Mouse (Mus musculus): ENCODE data around the gene Tax1bp3. TPM values are rescaled to one million over a fixed set of nuclear protein-coding genes. Genes with fewer than 3 reads are reported as not detected.

The Tax1bp3 gene
- 116 and 119 TPM in 2 replicates for polyA plus RNA-seq (2015; fragmentation: Nextera tagmentation; extraction: Ambion mirVana)

GRCm38 (mm10) chr11:73176608-73177508 lies at the start of gene Tax1bp3, which contains the start of gene Emc6:
Gene Tax1bp3 (plus strand): TSS chr11:73177083.
Gene Emc6 (minus strand): TSS chr11:73177037.
- DNase-seq (ENCODE audit: low spot score), result peak; percentile 98

DNA sequence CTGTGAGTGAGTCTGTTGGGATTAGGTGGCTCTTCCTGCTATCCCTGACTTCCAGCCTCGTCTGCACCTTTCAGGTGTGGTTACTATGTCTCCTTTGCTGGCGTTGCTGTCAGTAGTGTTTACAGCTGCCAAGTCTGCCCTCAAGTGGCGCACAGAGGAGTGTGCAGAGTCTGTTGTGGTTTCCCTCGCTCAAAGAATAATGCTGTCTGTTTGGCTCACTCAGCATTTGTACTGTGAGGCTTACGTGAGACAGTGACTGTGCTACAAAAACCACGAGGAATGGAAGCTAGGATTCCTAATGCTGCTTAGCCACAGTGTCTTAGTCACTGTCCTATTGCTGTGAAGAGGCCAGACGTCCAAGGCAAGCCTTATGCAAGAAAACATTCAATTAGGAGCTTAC lies 45.9 kb upstream of the Tax1bp3 start:
- DNase-seq (ENCODE audit: low spot score), result peak; percentile 77

GRCm38 (mm10) chr11:73132999-73133398 lies 43.9 kb upstream of the Tax1bp3 start:
- DNase-seq (ENCODE audit: low spot score), result no peak

GRCm38 (mm10) chr11:73134222-73134621 lies 42.7 kb upstream of the Tax1bp3 start:
- no peak for DNase-seq (ENCODE audit: low spot score)

- DNase-seq (ENCODE audit: low spot score), result peak; percentile 39
Observed at GRCm38 (mm10) chr11:73136587-73136986, 40.3 kb upstream of the Tax1bp3 start.

DNA sequence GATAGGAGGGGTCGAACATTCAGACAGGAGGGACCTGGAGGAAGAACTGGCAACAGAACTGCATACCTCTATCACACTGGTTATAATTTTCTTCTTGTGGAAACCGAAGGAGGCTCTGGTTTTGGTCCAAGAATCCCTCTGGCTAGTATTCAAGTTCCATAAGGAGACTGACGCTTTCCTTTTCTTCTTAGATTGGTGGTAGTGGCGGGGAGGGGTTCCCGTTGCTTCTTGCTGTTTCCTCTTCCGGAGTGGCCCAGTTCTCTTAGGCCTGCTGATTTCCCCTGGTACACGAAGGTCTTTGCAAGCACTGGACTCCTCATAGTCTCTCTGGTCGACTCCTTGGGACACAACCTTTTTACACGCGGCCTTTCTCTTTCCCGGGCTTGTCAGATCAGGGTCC lies 39.8 kb upstream of the Tax1bp3 start:
- DNase-seq (ENCODE audit: low spot score), result peak; percentile 14

DNA sequence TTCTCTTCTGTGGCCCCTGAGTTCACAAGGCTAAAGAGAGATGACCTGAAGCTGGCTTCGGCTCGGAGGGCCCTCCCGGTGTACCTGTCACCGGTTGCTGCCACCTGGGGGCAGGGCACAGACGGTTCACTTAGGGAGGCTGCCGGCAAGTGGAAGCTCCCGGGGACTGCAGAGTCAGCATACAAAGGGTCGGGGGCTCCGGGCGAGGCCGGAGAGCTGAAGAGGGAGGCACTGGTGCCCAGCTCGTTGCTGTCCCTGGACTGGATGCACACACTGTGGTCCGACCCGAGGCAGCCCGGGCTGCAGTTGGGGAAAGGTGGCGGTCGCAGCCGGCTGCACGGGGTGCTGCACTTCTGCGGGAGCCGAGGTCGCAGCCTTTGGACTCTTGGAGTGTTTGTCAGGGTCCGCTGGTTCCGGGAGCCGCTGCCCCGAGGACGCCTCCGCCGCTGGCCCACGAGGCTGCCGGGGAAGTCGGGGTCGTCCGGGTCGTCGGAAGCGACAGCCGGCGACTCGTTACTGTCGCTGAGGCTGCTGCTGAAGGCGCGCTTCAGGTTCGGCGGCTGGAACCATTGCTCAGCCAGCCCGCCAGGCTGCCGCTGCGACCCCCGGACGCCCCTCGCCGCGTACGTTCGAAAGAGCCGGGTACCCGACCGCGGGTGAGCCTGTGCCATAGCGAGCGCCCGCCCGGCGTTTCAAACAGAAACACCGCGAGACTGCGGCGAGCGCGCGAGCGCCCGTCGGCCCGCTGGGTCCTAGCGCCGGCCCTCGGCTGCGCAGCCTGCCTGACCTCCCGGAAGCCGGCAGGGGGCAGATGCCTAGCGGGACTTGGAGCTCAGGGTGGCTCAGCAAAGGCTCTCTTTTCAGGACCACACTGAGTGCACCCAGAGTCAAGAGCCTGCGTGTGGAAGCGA lies 39.0 kb upstream of the Tax1bp3 start, which contains the start of gene Haspin:
TSS of gene Haspin (minus strand) at position 704 of the 911 bp plus-strand sequence.
- peak; percentile 94 for DNase-seq (ENCODE audit: low spot score)

DNA sequence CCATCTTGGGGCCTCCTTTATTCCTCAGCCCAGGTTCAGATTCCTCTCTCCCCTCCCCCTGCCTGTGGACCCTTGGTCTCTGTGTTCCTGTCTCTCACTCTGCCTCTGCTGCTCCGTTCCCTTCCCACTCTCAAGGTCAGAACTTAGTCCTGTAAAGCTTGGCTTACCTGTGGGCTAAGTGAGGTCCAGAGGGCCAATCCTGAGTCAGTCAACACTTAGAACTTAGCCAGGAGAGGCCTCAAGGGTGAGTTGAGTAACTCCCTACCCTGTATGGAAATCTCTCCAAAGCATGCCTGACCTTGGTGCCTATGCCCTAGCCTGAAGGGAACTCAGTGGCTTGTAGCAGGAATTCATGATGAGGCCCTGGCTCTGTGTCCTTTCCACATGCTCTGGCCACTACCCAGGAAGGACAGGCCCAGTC lies 32.6 kb upstream of the Tax1bp3 start:
- DNase-seq (ENCODE audit: low spot score), result no peak

DNA sequence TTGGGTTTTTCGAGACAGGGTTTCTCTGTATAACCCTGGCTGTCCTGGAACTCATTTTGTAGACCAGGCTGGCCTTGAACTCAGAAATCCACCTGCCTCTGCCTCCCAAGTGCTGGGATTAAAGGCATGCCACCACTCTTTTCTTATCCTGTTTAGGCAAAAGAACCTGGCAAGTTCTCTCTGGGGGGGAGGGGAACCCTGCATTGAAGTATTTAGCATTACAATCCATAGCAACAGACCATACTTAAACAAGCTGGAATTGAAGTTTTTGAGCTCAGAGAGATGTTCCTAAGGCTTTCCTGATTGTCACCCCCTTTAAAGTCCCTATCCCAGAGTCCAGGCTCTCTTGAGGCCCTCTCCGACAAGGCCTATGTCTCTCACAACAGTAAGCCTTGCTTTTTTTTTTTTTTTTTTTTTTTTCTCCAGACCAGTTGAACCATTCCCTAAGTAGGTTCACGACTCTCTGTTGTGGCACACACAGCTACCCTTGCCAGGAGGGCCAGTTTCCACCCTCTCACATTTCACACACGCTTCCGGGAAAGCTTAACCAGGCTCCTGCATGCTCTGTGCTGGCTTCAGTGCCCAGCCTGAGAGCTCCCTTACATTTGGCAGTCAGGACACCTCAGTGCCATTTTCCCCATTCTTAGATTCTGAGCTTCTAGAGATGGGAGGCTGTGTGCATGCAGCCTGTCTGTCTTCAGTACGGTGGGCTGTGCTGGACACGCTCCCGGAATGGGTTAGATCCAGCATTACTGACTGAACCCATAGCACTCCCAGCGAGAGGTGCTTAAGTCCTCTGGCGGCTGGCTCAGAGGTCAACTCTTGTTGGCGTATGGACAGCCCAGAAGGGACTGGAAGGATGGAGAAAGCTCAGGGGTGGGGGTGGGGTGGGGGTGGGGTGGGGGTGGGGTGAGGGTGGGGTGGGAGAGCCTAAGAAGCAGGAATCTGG lies 30.6 kb upstream of the Tax1bp3 start:
- no peak for DNase-seq (ENCODE audit: low spot score)

- no peak for DNase-seq (ENCODE audit: low spot score)
Observed at GRCm38 (mm10) chr11:73146975-73147365, 29.9 kb upstream of the Tax1bp3 start.

DNA sequence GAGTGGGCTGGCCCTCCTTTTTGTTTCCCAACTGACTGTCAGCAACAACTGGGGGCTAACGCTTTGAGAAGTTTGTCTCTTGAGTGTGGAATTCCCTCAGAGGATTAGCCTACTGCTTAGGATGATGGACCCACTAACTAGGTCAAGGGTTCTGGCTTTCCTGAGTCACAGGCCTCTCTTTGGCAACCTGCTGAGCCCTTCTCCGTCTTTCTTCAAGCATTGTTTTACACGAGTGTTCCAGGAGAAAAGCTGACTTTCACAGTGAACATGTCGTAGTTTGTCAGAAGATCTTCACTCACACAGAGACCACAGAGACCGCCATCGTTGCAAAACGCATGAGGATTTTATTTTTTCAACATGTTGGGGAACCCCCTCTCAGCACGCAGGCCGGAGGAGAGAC lies 28.7 kb upstream of the Tax1bp3 start:
- no peak for DNase-seq (ENCODE audit: low spot score)

- DNase-seq (ENCODE audit: low spot score), result no peak
Observed at GRCm38 (mm10) chr11:73155071-73155470, 21.8 kb upstream of the Tax1bp3 start.

DNA sequence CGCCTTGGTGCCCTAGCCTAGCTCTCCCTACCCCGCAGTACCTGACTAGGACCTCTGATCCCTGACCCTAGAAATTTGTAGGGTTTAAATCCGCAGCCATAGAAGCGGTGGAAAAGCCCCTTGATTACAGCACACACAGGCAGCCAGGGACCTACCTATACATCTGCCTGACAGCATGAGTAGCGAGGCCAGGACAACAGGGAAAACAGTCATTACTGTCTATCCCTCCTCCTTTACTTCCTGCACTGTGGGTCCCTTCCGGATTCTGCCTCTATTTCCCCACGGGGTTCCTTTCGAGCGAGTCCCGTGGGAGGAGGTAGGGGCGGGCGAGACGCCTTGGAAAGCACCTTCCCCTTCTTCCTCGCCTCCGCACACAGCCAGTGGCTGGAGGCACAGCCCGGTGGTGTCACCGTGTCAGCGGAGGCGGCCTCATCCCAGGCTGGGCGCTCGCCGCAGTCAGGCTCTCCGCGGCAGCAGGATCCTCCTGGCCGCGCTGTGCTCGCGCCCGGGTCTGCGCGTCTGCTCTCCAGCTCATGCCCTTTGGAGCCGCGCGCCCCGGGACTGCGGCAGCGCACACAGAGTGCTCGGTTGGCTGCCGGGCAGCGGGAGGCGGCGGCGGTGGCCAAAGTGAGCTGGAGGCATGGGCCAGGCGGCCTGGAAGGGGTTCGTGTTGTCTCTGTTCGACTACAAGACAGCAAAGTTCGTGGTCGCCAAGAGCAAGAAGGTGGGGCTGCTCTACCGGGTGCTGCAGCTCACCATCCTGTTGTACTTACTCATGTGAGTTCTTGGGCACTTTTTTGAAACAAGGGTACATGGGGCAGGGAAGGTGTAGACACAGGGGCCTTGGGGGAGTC lies 16.7 kb upstream of the Tax1bp3 start, which contains the start of gene P2rx5:
TSS of gene P2rx5 (plus strand) at position 465 of the 854 bp plus-strand sequence.
- DNase-seq (ENCODE audit: low spot score), result no peak

DNA sequence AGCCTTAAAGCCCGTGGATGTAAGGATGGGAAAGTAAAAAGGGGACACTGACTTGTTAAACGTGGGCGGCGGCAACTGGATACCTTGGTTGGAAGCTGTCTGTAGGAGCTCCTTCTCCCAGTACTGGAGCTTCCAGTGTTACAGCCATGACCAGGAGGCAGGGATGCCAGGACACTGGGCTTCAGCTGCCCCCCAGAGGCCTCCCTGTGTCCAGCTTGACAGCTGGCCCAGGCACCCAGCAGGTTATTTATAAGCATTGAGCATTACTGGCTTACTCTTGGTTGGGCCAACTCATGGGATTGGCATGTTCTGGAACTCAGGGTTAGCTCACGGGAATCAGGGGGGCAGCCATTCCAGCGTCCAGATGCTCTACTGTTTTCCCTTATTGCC lies 16.1 kb upstream of the Tax1bp3 start:
- no peak for DNase-seq (ENCODE audit: low spot score)

- no peak for DNase-seq (ENCODE audit: low spot score)
Observed at GRCm38 (mm10) chr11:73161616-73162015, 15.3 kb upstream of the Tax1bp3 start.

DNA sequence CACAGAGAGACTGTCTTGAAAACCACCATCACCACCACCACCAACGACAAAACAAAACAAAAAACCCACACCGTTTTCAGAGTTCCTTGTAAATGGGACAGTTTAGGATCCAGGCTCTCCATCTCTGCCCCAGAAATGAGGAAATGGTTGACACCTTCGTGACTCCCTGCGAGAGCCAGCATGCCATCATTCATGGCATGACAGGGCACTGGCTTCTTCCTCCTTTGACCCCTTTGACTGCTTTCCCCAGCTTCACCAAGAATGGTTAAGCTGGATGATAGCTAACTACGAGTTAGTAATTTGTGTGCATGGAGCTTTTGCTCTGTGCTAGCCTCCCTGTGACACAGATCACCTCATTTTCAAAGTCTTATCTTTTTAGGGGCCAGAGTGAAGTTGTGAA lies 14.6 kb upstream of the Tax1bp3 start:
- no peak for DNase-seq (ENCODE audit: low spot score)

- DNase-seq (ENCODE audit: low spot score), result no peak
Observed at GRCm38 (mm10) chr11:73168071-73168470, 8.8 kb upstream of the Tax1bp3 start.

- DNase-seq (ENCODE audit: low spot score), result no peak
Observed at GRCm38 (mm10) chr11:73168576-73168975, 8.3 kb upstream of the Tax1bp3 start.

DNA sequence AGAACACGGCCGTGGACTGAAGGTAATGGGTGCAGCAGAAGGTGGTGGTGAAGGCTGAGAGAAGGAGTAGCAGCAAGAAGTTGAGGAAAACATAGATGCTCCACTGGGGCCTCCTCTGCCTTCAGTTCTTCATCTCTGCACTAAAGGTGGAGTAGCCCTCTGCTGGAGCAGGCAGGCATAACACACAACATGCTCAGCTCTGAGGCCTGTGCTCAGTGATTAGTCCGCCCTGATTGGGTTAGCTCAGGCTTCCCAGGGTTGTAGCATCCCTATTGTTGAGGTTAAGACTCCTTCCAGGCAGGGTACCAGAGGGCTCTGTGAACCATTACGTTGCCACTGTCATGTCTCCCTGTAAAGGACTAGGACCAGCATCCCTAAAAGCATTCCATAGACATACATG lies 7.7 kb upstream of the Tax1bp3 start:
- peak; percentile 56 for DNase-seq (ENCODE audit: low spot score)

DNA sequence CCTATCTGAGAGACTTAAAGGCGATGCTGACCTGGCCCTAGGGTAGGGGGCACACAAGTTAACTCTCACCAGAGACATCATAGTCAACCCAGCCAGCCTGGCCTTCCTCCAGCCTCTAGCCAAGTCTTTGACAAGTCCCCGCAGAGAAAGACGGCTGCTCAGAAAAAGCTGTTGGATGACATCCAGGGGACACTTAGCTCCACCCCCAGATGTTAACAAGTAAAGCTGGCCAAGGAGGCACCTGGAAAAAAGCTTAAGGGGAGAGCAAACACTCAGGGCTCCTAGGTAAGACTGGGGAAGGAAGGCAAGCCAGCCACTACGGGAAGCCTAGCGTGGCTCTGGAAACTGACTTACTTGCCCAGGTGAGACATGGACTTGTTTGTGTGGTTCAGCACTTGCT lies 4.7 kb upstream of the Tax1bp3 start:
- DNase-seq (ENCODE audit: low spot score), result no peak

All from thymus, postnatal 0 days (tissue).